Mouse (Mus musculus): ENCODE measurements around the gene Ptges.

The Ptges gene

DNA sequence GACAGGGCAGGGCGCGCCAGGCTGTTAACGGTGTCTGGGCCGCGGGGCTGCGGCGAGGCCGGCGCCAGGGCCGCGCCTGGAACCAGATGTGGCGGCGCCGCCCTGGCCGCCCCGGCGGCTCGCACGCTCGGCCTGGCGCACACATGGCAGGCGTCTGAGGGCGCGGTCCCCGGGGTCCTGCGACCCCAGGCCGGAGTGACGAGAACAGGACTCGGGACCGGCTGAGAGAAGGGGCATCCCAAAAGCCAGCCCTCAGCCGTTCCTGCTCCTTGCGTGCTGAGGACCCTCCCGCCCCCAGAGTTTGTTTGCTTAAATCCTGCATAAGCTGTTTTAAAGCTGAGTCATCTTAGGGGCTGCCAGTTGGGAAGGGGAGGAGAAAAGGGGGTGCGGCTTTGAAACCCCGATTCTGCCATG lies 64.7 kb downstream of the Ptges start:
- TF ChIP-seq NANOG (IDR thresholded peaks at IDR 0.05; ENCODE audit: borderline replicate concordance, low read length) (no peak), CTCF (conservative IDR thresholded peaks at IDR 0.05; ENCODE audit: low read length) (no peak), POU5F1 (IDR thresholded peaks at IDR 0.05; ENCODE audit: borderline replicate concordance, low read length) (no peak)

DNA sequence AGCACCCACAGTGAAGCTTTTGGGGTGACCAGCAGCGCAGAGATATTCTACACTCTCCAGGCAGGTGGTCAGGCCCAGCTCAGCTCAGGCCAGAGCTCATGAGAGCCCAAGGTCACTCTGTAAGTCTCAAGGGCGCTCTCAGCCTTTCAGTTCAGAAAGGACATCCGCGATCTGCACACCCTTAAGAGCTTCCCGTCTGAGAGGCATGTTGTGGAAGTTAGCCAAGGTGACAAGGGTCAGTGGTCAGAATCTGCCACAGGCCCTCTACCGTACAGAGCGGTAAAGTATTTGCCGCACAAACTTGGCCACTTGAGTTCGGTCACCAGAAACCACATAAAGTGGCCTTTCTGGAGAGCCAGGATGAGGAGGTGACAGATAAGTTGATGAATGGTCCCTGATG lies 66.1 kb downstream of the Ptges start:
- H3K27me3 ChIP-seq (ENCODE audit: insufficient read depth, low read length) = peaks cover 11% of the 10 kb centered on the region
- no peak for TF ChIP-seq NANOG (IDR thresholded peaks at IDR 0.05; ENCODE audit: borderline replicate concordance, low read length)
- TF ChIP-seq POU5F1 (IDR thresholded peaks at IDR 0.05; ENCODE audit: borderline replicate concordance, low read length) = no peak
- TF ChIP-seq CTCF (conservative IDR thresholded peaks at IDR 0.05; ENCODE audit: low read length) = no peak
- H3K4me1 ChIP-seq (replicated peaks; ENCODE audit: low read depth, low read length) = peaks cover 76% of the 10 kb centered on the region
- no peaks in the 10 kb centered on the region for H3K9me3 ChIP-seq (ENCODE audit: low read length)
- H3K36me3 ChIP-seq (ENCODE audit: insufficient read depth, low read length) = no peaks in the 10 kb centered on the region
- peak overlapping the region; percentile 27; the same call in 1 of the 2 replicates for H3K4me3 ChIP-seq (replicated peaks; ENCODE audit: low read length)

More for the DNA sequence above, 64.7 kb downstream of the Ptges start:
- H3K27me3 ChIP-seq (ENCODE audit: insufficient read depth, low read length) = peaks cover 11% of the 10 kb centered on the region
- H3K4me1 ChIP-seq (replicated peaks; ENCODE audit: low read depth, low read length) = peaks cover 79% of the 10 kb centered on the region
- H3K4me3 ChIP-seq (replicated peaks; ENCODE audit: low read length) = peak overlapping the region; percentile 71
- H3K36me3 ChIP-seq (ENCODE audit: insufficient read depth, low read length) = no peaks in the 10 kb centered on the region
- H3K9me3 ChIP-seq (ENCODE audit: low read length) = no peaks in the 10 kb centered on the region

GRCm38 (mm10) chr2:30862081-30862480 lies 67.6 kb downstream of the Ptges start:
- Histone ChIP-seq H3K27me3 (ENCODE audit: insufficient read depth, low read length) (peaks cover 17% of the 10 kb centered on the region), H3K9me3 (ENCODE audit: low read length) (no peaks in the 10 kb centered on the region), H3K4me1 (replicated peaks; ENCODE audit: low read depth, low read length) (peaks cover 79% of the 10 kb centered on the region), H3K4me3 (replicated peaks; ENCODE audit: low read length) (no peak overlapping the region), H3K36me3 (ENCODE audit: insufficient read depth, low read length) (no peaks in the 10 kb centered on the region)
- TF ChIP-seq CTCF (conservative IDR thresholded peaks at IDR 0.05; ENCODE audit: low read length) = no peak
- TF ChIP-seq POU5F1 (IDR thresholded peaks at IDR 0.05; ENCODE audit: borderline replicate concordance, low read length) = no peak
- no peak for TF ChIP-seq NANOG (IDR thresholded peaks at IDR 0.05; ENCODE audit: borderline replicate concordance, low read length)

- Histone ChIP-seq H3K4me1 (replicated peaks; ENCODE audit: low read depth, low read length) (peaks cover 72% of the 10 kb centered on the region), H3K27me3 (ENCODE audit: insufficient read depth, low read length) (peaks cover 19% of the 10 kb centered on the region), H3K4me3 (replicated peaks; ENCODE audit: low read length) (no peak overlapping the region), H3K9me3 (ENCODE audit: low read length) (no peaks in the 10 kb centered on the region), H3K36me3 (ENCODE audit: insufficient read depth, low read length) (no peaks in the 10 kb centered on the region)
- TF ChIP-seq CTCF (conservative IDR thresholded peaks at IDR 0.05; ENCODE audit: low read length) (no peak), NANOG (IDR thresholded peaks at IDR 0.05; ENCODE audit: borderline replicate concordance, low read length) (no peak), POU5F1 (IDR thresholded peaks at IDR 0.05; ENCODE audit: borderline replicate concordance, low read length) (no peak)
Measured at GRCm38 (mm10) chr2:30859782-30860181, 69.9 kb downstream of the Ptges start.

GRCm38 (mm10) chr2:30857076-30857475 lies 72.6 kb downstream of the Ptges start:
- Histone ChIP-seq H3K27me3 (ENCODE audit: insufficient read depth, low read length) (peaks cover 28% of the 10 kb centered on the region), H3K9me3 (ENCODE audit: low read length) (no peaks in the 10 kb centered on the region), H3K4me1 (replicated peaks; ENCODE audit: low read depth, low read length) (peaks cover 68% of the 10 kb centered on the region), H3K4me3 (replicated peaks; ENCODE audit: low read length) (no peak overlapping the region), H3K36me3 (ENCODE audit: insufficient read depth, low read length) (no peaks in the 10 kb centered on the region)
- TF ChIP-seq CTCF (conservative IDR thresholded peaks at IDR 0.05; ENCODE audit: low read length) = no peak
- no peak for TF ChIP-seq POU5F1 (IDR thresholded peaks at IDR 0.05; ENCODE audit: borderline replicate concordance, low read length)
- TF ChIP-seq NANOG (IDR thresholded peaks at IDR 0.05; ENCODE audit: borderline replicate concordance, low read length) = no peak

DNA sequence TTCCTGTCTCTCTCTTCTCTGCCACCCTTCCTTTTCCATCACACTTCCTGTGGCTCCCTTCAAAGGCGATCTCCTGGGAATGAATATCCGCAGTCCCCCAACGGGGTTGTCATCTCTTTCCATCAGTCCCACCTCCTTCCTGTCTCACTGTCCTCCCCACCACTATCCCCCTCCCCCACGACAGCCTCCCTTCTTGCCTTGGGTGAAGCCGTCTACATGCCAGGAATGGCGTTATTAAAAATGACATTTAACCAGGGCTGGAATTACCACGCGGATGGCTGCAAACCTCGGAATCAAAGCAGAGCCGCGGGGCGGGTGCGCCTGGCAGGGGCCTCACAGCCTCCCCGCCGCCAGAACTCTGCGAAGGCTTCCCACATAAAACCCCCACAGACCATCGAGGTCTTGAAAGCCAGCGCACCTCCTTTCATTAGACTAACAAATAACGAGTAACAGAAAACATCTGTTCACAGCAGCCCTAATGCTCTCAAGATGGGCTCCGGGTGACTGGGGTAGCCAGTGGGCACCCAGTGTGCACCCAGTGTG lies 76.8 kb downstream of the Ptges start:
- Histone ChIP-seq H3K9me3 (ENCODE audit: low read length) (no peaks in the 10 kb centered on the region), H3K36me3 (ENCODE audit: insufficient read depth, low read length) (no peaks in the 10 kb centered on the region), H3K4me1 (replicated peaks; ENCODE audit: low read depth, low read length) (peaks cover 51% of the 10 kb centered on the region), H3K27me3 (ENCODE audit: insufficient read depth, low read length) (peaks cover 55% of the 10 kb centered on the region), H3K4me3 (replicated peaks; ENCODE audit: low read length) (peak overlapping the region; percentile 35)
- no peak for TF ChIP-seq POU5F1 (IDR thresholded peaks at IDR 0.05; ENCODE audit: borderline replicate concordance, low read length)

DNA sequence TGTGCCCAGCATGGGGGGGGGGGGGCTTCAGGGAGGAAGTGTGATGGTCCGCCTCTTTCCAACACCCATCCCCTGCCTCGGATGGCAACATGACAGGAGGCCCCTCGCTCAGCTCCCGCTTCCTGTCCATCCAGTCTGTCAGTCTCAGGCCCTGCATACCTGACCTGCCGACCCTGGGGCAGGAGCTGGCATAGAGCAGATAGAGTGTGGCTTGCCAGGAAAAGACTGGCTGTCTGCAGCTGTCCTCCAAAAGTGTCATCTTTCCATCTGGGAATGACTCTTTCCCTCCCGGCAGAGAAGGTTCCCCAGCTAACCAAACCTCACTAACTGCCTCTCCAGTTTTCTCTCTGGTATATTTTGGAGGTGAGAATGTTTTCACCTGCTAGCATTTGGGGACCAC lies 79.1 kb downstream of the Ptges start:
- no peak overlapping the region for H3K4me3 ChIP-seq (replicated peaks; ENCODE audit: low read length)
- no peak for TF ChIP-seq CTCF (conservative IDR thresholded peaks at IDR 0.05; ENCODE audit: low read length)

GRCm38 (mm10) chr2:30848184-30848583 lies 81.5 kb downstream of the Ptges start:
- Histone ChIP-seq H3K27me3 (ENCODE audit: insufficient read depth, low read length) (peaks cover 76% of the 10 kb centered on the region), H3K9me3 (ENCODE audit: low read length) (no peaks in the 10 kb centered on the region), H3K4me3 (replicated peaks; ENCODE audit: low read length) (no peak overlapping the region), H3K36me3 (ENCODE audit: insufficient read depth, low read length) (no peaks in the 10 kb centered on the region), H3K4me1 (replicated peaks; ENCODE audit: low read depth, low read length) (peaks cover 58% of the 10 kb centered on the region)
- TF ChIP-seq NANOG (IDR thresholded peaks at IDR 0.05; ENCODE audit: borderline replicate concordance, low read length) = no peak
- TF ChIP-seq CTCF (conservative IDR thresholded peaks at IDR 0.05; ENCODE audit: low read length) = no peak
- no peak for TF ChIP-seq POU5F1 (IDR thresholded peaks at IDR 0.05; ENCODE audit: borderline replicate concordance, low read length)

More for the DNA sequence above, 79.1 kb downstream of the Ptges start:
- Histone ChIP-seq H3K9me3 (ENCODE audit: low read length) (no peaks in the 10 kb centered on the region), H3K36me3 (ENCODE audit: insufficient read depth, low read length) (no peaks in the 10 kb centered on the region), H3K27me3 (ENCODE audit: insufficient read depth, low read length) (peaks cover 67% of the 10 kb centered on the region), H3K4me1 (replicated peaks; ENCODE audit: low read depth, low read length) (peaks cover 64% of the 10 kb centered on the region)

- TF ChIP-seq CTCF (conservative IDR thresholded peaks at IDR 0.05; ENCODE audit: low read length) (no peak), POU5F1 (IDR thresholded peaks at IDR 0.05; ENCODE audit: borderline replicate concordance, low read length) (no peak), NANOG (IDR thresholded peaks at IDR 0.05; ENCODE audit: borderline replicate concordance, low read length) (no peak)
- H3K4me3 ChIP-seq (replicated peaks; ENCODE audit: low read length) = no peak overlapping the region
Measured at GRCm38 (mm10) chr2:30846723-30847122, 82.9 kb downstream of the Ptges start.

More at GRCm38 (mm10) chr2:30846723-30847122, 82.9 kb downstream of the Ptges start:
- no peaks in the 10 kb centered on the region for H3K36me3 ChIP-seq (ENCODE audit: insufficient read depth, low read length)
- peaks cover 75% of the 10 kb centered on the region for H3K27me3 ChIP-seq (ENCODE audit: insufficient read depth, low read length)
- H3K9me3 ChIP-seq (ENCODE audit: low read length) = no peaks in the 10 kb centered on the region
- H3K4me1 ChIP-seq (replicated peaks; ENCODE audit: low read depth, low read length) = peaks cover 51% of the 10 kb centered on the region
